Mouse (Mus musculus) embryonic facial prominence, embryonic 11.5 days (tissue): Measurements from ENCODE around the gene Izumo1. TPM values are rescaled to one million over a fixed set of nuclear protein-coding genes. Genes with fewer than 3 reads are reported as not detected.
A peak's percentile ranks its signal among the peaks of the same experiment; 100 is the strongest.

Experiments
- ATAC-seq: fragments of 200-750 bp; cut with Nextera tagmentation; replicated peaks from 2 replicates; pipeline ENCODE4 v1.8.0; 2017; ENCODE audit warnings: low read depth; ENCODE audit not compliant: insufficient number of reproducible peaks, low FRiP score, low TSS enrichment
- DNase-seq: peaks from one replicate; pipeline ENCODE4 v3.0.0-alpha.2; 2015; ENCODE audit warnings: low spot score
- H3K27ac ChIP-seq: fragments of 300-500 bp; sonication (generic); replicated peaks from 2 replicates; pipeline ENCODE4 v1.5.1; 2014; ENCODE audit warnings: mild to moderate bottlenecking, low read depth, low read length, control low read depth
- H3K27me3 ChIP-seq: fragments of 300-500 bp; sonication (generic); 2 replicates; pipeline ENCODE4 v1.6.1; 2014; ENCODE audit warnings: mild to moderate bottlenecking, low read length, moderate library complexity, mixed read lengths; ENCODE audit not compliant: control insufficient read depth, insufficient read depth
- H3K36me3 ChIP-seq: fragments of 300-500 bp; sonication (generic); replicated peaks from 2 replicates; pipeline ENCODE4 v1.6.1; 2014; ENCODE audit warnings: low read depth, mild to moderate bottlenecking, low read length, moderate library complexity, mixed read lengths; ENCODE audit not compliant: control insufficient read depth, insufficient read depth
- H3K4me1 ChIP-seq: fragments of 300-500 bp; sonication (generic); 2 replicates; pipeline ENCODE4 v1.6.1; 2014; ENCODE audit warnings: low read length, mixed read lengths; ENCODE audit not compliant: control insufficient read depth, insufficient read depth
- H3K4me2 ChIP-seq: fragments of 300-500 bp; sonication (generic); 2 replicates; pipeline ENCODE4 v1.6.1; 2014; ENCODE audit warnings: low read depth, mild to moderate bottlenecking, control low read depth, low read length, moderate library complexity
- H3K4me3 ChIP-seq: fragments of 300-500 bp; sonication (generic); 2 replicates; pipeline ENCODE4 v1.5.1; 2014; ENCODE audit warnings: low read depth, low read length, control low read depth
- H3K9ac ChIP-seq: fragments of 300-500 bp; sonication (generic); replicated peaks from 2 replicates; pipeline ENCODE4 v1.6.1; 2014; ENCODE audit warnings: mild to moderate bottlenecking, control low read depth, low read length
- H3K9me3 ChIP-seq: fragments of 300-500 bp; sonication (generic); replicated peaks from 2 replicates; pipeline ENCODE4 v1.6.1; 2016; ENCODE audit warnings: mild to moderate bottlenecking, low read length, inconsistent platforms, mixed read lengths; ENCODE audit not compliant: control insufficient read depth
- WGBS: fragments of 180-500 bp; shearing (Covaris S2); extraction: QIAGEN DNeasy Blood & Tissue Kit; methylation state at CpG from one replicate; pipeline ENCODE4 v1.1.7; 2014; 5-methylcytosine and 5-hydroxymethylcytosine counted together
- polyA plus RNA-seq: library from polyadenylated mRNA; unstranded; fragments of >200 nt; fragmentation: Nextera tagmentation; extraction: Ambion mirVana; gene quantifications from 2 replicates; pipeline ENCODE4 v1.2.1, GENCODE M21; 2014

The Izumo1 gene
- polyA plus RNA-seq, 1 experiment from 2014 or later: 0.11 TPM

DNA sequence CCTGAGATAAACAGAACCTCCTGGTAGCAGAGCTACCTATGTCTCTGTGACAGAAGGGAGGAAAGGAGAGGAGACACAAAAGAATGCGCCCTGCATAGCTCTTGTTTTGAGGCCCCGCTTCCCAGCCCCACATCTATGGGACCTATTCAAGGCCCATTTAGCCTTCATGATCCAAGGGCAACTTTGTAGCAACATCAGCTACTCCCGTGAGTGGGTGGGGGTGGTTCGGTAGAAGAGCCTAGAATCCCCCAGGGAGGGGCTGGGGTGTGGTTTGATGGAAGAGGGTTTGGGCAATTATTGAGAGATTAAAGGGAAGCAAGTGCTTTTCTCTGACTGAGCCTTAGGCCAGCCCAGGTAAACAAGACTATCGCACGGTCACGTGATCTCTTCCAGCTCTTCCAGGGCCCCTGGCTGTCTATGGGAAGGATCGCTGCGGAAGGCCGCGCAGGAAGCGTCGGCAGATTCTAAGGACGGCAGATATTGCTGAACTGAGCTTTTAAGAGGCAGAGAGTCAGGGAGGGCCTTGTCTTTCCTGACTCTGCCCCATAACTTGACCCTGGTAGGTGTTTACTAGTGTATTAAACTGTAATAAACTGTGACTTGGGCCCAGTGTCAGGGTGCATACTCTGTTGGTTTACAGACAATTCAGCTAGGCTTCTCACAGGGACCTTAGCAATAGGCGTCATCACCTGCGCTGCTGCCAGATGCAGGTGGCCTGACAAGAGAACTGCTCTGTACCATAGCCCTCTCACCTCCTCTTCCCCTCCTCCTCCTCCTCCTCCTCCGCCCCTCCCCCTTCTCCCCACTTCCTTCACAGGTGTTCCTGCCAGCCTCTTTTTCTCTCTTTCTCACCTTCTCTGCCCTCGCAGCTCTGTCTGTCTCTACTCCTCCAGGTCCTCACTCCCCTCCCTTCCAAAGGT, 22.4 kb upstream of the Izumo1 start:
- H3K27ac ChIP-seq: no peak overlapping the region
- no peaks in the 10 kb centered on the region for H3K9me3 ChIP-seq
- H3K9ac ChIP-seq: 0 out of 2 replicates have a peak overlapping the region, but pooled peaks have one; percentile 32
- no peak overlapping the region for H3K4me2 ChIP-seq
- H3K4me3 ChIP-seq: no peak overlapping the region
- no peaks in the 10 kb centered on the region for H3K27me3 ChIP-seq
- no peaks in the 10 kb centered on the region for H3K4me1 ChIP-seq
- 46% methylated on average over 18 of the region's 18 CpGs for WGBS
- DNase-seq (no peak), ATAC-seq (no peak)
- H3K36me3 ChIP-seq: no peaks in the 10 kb centered on the region

DNA sequence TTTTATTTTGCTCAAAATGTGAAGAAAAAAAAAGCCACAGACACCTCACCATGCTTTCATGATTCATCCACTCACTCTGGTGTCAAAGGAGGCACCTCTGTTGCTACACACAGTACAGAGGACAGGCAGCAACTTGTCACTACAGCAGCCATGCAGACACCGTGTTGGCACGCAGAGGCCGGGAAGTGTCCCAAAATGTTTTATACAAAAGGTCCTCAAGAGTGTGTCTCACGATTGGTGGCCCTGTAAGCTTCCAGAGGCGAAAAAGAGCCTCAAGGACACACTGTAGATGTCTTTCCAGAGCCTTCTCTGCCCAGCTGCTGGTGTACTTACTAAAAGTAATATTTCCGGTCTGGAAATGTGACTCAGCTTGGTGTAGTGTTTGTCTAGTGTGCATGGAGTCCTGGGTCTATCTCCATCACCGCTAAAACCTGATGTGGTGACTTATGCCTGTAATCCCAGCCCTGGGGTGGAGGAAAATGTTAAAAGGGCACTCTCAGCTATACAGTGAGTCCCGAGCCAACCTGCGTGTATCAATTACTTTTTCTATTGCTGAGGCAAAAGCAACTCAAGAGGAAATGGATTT, 15.8 kb upstream of the Izumo1 start:
- 79% methylated on average over 9 of the region's 9 CpGs for WGBS
- no peaks in the 10 kb centered on the region for H3K27me3 ChIP-seq
- ATAC-seq (no peak), DNase-seq (no peak)
- no peaks in the 10 kb centered on the region for H3K4me1 ChIP-seq
- H3K4me2 ChIP-seq: no peak overlapping the region
- H3K27ac ChIP-seq: no peak overlapping the region
- H3K36me3 ChIP-seq: no peaks in the 10 kb centered on the region
- H3K9me3 ChIP-seq: no peaks in the 10 kb centered on the region
- no peak overlapping the region for H3K9ac ChIP-seq
- no peak overlapping the region for H3K4me3 ChIP-seq

DNA sequence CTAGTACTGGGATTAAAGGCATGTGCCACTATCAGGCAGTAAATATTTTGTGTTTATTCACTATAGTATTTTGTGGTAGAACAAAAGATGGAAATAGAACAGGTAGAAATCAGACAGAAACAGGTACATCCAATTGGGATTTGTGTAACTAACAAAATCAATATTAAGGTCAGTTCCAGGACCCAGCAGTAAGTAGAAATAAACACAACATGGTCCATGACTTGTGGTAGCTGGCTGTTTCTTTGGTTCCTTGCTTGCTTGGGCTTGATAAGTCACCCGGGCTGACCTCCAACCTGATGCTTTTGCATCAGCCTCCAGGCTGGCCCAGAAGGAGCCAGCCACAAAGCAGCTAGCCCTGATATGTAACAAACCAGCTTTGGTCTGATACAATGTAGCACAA, 12.1 kb upstream of the Izumo1 start:
- Histone ChIP-seq H3K4me3 (no peak overlapping the region), H3K9me3 (no peaks in the 10 kb centered on the region), H3K27me3 (no peaks in the 10 kb centered on the region), H3K4me1 (no peaks in the 10 kb centered on the region), H3K36me3 (no peaks in the 10 kb centered on the region), H3K27ac (no peak overlapping the region), H3K4me2 (no peak overlapping the region), H3K9ac (no peak overlapping the region)
- DNase-seq (no peak), ATAC-seq (no peak)
- WGBS: 73% methylated on average over 1 of the region's 1 CpGs

DNA sequence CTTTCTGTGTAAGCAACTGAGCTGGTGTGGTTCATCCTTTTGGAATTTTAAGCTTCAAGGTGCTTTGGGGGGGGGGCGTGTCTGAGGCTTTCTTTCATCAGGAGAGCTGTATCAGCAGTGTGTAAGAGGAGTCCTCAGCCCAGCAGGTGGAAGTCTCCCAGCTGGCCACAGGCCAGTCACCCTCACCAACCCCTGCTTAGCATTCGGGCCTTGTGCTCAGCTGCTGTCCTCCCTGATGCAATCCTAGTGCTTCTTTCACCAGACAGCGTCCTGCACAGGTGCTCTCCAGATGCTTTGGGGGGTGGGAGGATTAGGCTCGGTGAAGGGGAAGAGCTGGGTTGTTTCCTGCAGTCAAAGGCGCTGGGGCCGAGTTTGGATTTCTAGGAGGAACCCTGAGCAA, 5.3 kb upstream of the Izumo1 start:
- H3K27ac ChIP-seq: no peak overlapping the region
- H3K27me3 ChIP-seq: peaks cover 18% of the 10 kb centered on the region
- ATAC-seq: no peak

DNA sequence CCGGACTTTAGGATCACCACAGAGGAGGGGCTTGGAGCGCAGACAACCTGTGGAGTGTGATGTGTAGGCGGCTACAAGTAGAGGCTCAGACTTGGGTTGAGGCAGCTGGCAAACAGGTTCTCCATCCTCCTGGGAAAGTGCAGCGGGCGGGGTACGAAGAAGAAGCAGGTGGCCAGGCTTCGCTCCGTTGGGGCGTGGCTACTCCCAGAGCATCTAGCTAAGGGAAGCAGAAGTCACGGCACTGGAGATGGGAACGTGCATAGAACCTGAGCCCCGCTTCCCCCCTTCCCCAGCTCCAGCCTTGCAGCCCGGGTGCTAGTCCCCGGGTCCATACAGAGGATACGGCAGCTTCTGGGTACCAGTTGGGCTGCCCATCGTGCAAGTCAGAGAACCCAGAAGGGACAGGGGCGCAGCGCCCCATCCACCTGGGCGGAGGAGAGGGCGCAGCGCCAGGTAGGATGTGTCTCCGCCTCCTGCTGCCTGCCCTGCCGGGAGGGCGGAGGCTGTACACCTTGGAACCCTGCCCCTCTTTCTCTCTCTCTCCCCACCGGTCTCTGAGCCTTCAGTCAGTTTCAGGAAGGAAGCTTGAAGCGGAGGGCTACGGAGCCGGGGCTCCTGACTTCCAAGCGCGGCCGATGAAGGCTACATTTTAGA, 4.4 kb upstream of the Izumo1 start, which contains the start of gene Fut1:
TSS of gene Fut1 (plus strand) at position 248 of the 654 bp plus-strand sequence.
- Histone ChIP-seq H3K4me2 (peak within 1 kb of the TSS; percentile 19), H3K4me1 (0 out of 2 replicates have a peak, but pooled peaks cover 6% of the 10 kb centered on the region), H3K27me3 (peaks cover 18% of the 10 kb centered on the region), H3K36me3 (no peaks in the 10 kb centered on the region), H3K9me3 (no peaks in the 10 kb centered on the region), H3K9ac (peak within 1 kb of the TSS; percentile 32), H3K27ac (no peak within 1 kb of the TSS), H3K4me3 (peak within 1 kb of the TSS; percentile 10)
- no peak; the same call in 1 of the 2 replicates for ATAC-seq
- 5% methylated on average over 31 of the region's 31 CpGs for WGBS
- DNase-seq: peak; percentile 44

More for the DNA sequence above, 5.3 kb upstream of the Izumo1 start:
- H3K4me1 ChIP-seq: 0 out of 2 replicates have a peak, but pooled peaks cover 6% of the 10 kb centered on the region
- WGBS: 12% methylated on average over 6 of the region's 6 CpGs
- no peaks in the 10 kb centered on the region for H3K9me3 ChIP-seq
- no peaks in the 10 kb centered on the region for H3K36me3 ChIP-seq
- DNase-seq: peak; percentile 27
- H3K9ac ChIP-seq: no peak overlapping the region
- H3K4me3 ChIP-seq: no peak overlapping the region
- H3K4me2 ChIP-seq: no peak overlapping the region

DNA sequence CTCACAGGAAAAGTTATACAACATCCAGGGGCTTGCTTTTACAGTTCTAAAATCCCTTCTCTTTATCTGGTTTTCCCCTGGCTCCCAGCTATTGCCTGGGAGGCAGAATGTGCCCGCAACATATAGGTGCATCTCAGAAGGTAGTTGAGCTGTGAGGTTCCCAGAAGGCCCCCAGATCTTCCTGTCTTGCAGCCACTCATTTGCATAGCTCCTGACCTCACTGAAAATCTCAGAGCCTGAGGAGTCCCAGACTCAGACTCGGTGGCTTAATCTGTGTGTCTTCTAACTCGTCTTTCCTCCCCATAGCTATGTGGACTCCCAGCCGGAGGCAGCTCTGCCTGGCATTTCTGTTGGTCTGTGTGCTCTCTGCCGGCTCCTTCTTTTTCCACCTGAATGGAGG, 3.3 kb upstream of the Izumo1 start:
- no peak overlapping the region for H3K4me2 ChIP-seq
- no peak overlapping the region for H3K9ac ChIP-seq
- H3K27ac ChIP-seq: no peak overlapping the region
- ATAC-seq: no peak
- 0 out of 2 replicates have a peak, but pooled peaks cover 6% of the 10 kb centered on the region for H3K4me1 ChIP-seq
- DNase-seq: no peak
- no peaks in the 10 kb centered on the region for H3K9me3 ChIP-seq
- WGBS: 76% methylated on average over 5 of the region's 5 CpGs
- H3K36me3 ChIP-seq: no peaks in the 10 kb centered on the region
- H3K4me3 ChIP-seq: no peak overlapping the region
- H3K27me3 ChIP-seq: peaks cover 18% of the 10 kb centered on the region

DNA sequence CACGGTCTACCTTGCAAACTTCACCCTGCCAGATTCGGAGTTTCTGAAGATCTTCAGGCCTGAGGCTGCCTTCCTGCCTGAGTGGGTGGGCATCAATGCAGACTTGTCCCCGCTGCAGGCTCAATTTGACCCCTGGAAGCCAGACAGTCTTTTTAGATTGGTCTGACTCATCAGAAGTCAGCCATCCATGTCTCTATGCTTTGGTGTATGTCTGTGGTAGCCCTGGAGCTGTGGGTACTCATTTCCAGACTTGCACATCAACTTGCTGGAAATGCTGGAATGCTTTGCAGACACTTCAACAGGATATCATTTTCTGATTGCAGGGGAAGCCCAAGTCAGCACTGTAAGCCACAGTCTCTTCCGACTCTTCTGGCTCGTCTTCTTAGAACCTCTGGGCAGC, 2.0 kb upstream of the Izumo1 start:
- Histone ChIP-seq H3K27me3 (peaks cover 18% of the 10 kb centered on the region), H3K9ac (no peak overlapping the region), H3K27ac (no peak overlapping the region), H3K36me3 (no peaks in the 10 kb centered on the region), H3K4me2 (no peak overlapping the region), H3K4me1 (0 out of 2 replicates have a peak, but pooled peaks cover 6% of the 10 kb centered on the region), H3K9me3 (no peaks in the 10 kb centered on the region), H3K4me3 (no peak overlapping the region)
- no peak for ATAC-seq
- no peak for DNase-seq
- WGBS: 91% methylated on average over 5 of the region's 5 CpGs
